Mouse (Mus musculus) stomach, embryonic 15.5 days (tissue): ENCODE data around the gene Rbm11. TPM values are rescaled to one million over a fixed set of nuclear protein-coding genes. Genes with fewer than 3 reads are reported as not detected.

ENCODE experiments used
- ATAC-seq: fragments of 200-750 bp; cut with Nextera tagmentation; 2 replicates; pipeline ENCODE4 v1.8.0; 2017; ENCODE audit warnings: low read depth, moderate number of reproducible peaks, moderate TSS enrichment; ENCODE audit not compliant: insufficient read depth, low FRiP score
- H3K27ac ChIP-seq: fragments of 300-500 bp; sonication (generic); 2 replicates; pipeline ENCODE4 v1.5.1; 2015; ENCODE audit warnings: mild to moderate bottlenecking, inconsistent platforms
- H3K27me3 ChIP-seq: fragments of 300-500 bp; sonication (generic); replicated peaks from 2 replicates; pipeline ENCODE4 v1.6.1; 2015; ENCODE audit warnings: inconsistent platforms
- H3K36me3 ChIP-seq: fragments of 300-500 bp; sonication (generic); 2 replicates; pipeline ENCODE4 v1.6.1; 2015; ENCODE audit warnings: inconsistent platforms
- H3K4me1 ChIP-seq: fragments of 300-500 bp; sonication (generic); 2 replicates; pipeline ENCODE4 v1.6.1; 2015; ENCODE audit warnings: inconsistent platforms
- H3K4me2 ChIP-seq: fragments of 300-500 bp; sonication (generic); 2 replicates; pipeline ENCODE4 v1.6.1; 2015; ENCODE audit warnings: mild to moderate bottlenecking, inconsistent platforms
- H3K4me3 ChIP-seq: fragments of 300-500 bp; sonication (generic); replicated peaks from 2 replicates; pipeline ENCODE4 v1.5.1; 2015; ENCODE audit warnings: inconsistent platforms
- H3K9ac ChIP-seq: fragments of 300-500 bp; sonication (generic); 2 replicates; pipeline ENCODE4 v1.6.1; 2015; ENCODE audit warnings: inconsistent platforms
- H3K9me3 ChIP-seq: fragments of 300-500 bp; sonication (generic); 2 replicates; pipeline ENCODE4 v1.6.1; 2016; ENCODE audit warnings: inconsistent platforms
- WGBS: fragments of 180-500 bp; shearing (Covaris S2); methylation state at CpG from one replicate; pipeline ENCODE4 v1.1.7; 2015; 5-methylcytosine and 5-hydroxymethylcytosine counted together
- polyA plus RNA-seq: library from polyadenylated mRNA; unstranded; fragments of >200 nt; fragmentation: Nextera tagmentation; extraction: Ambion mirVana; gene quantifications from 2 replicates; pipeline ENCODE4 v1.2.1, GENCODE M21; 2015

The Rbm11 gene
- polyA plus RNA-seq, result 0.39 and 0.48 TPM in 2 replicates

DNA sequence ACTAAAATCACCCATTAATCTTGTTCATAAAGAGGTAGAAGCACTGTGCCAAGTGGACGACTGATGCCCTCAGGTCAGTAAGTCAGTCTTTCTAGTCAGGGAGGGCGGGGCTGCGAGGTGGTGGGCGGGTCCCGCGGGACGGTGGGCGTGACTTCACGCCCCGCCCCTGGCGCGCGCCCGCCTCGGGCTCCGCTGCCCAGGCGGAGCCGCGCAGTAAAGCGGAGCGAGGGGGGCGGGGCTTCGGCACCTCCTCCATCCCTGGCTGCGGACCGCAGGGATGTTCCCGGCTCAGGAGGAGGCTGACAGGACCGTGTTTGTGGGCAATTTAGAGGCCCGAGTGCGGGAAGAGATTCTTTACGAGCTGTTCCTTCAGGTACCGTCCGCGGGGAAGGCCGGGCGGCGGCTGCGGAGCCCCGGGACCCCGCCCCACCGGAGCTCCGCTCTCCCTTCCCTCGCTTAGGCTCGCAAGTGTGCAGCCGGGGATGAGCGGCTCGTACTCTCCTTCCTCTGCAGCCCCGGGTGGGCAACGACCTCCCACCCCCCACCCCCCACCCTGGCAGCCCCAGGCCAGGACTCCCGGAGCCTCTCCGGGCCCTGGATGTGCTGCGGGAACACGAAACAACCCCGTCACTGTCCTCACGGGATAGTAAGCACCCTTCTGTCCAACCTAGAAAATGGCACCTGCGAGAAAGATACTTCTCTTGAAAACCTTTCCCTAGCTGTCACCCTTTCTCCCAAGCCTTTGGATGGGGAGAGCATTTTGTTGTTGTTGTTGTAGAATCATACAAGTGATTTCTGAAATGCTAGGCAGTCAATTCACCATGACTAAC lies at the start of gene Rbm11:
Rbm11 (plus strand) TSS at position 174 of the 830 bp plus-strand sequence.
- Histone ChIP-seq H3K4me3 (peak within 1 kb of the TSS; percentile 75), H3K4me1 (no peaks in the 10 kb centered on the region), H3K36me3 (no peaks in the 10 kb centered on the region), H3K4me2 (peak within 1 kb of the TSS; percentile 95), H3K27ac (no peak within 1 kb of the TSS), H3K9ac (0 out of 2 replicates have a peak within 1 kb of the TSS, but pooled peaks have one; percentile 12), H3K27me3 (0 out of 2 replicates have a peak, but pooled peaks cover 2% of the 10 kb centered on the region), H3K9me3 (no peaks in the 10 kb centered on the region)
- ATAC-seq, result peak; percentile 97
- WGBS, result under 1% methylated on average over 55 of the region's 55 CpGs

DNA sequence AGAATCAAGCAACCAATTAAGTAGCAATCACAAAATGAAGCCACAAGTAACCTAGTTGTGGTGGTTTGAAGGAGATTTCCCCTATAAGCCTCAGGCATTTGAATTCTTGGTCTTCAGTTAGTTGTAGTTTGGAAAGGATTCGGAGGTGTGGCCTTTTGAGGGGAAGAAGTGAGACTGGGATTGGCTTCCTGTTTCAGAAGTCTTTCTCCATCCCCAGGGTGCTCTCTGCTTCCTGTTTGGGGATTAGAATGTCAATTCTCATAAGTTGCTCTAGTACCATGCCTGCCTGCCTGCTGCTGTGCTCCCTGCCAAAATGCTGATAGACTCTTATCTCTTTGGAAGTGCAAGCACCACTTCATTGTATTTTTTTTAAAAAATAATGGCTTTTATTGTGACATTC lies 47.3 kb upstream of the Rbm11 start:
- no peak for ATAC-seq
- no peak overlapping the region for H3K27ac ChIP-seq
- 71% methylated on average over 1 of the region's 1 CpGs for WGBS
- no peak overlapping the region for H3K9ac ChIP-seq
- no peak overlapping the region for H3K4me2 ChIP-seq
- no peak overlapping the region for H3K4me3 ChIP-seq
- H3K4me1 ChIP-seq, result no peaks in the 10 kb centered on the region
- H3K9me3 ChIP-seq, result no peaks in the 10 kb centered on the region
- H3K36me3 ChIP-seq, result no peaks in the 10 kb centered on the region
- H3K27me3 ChIP-seq, result no peaks in the 10 kb centered on the region

DNA sequence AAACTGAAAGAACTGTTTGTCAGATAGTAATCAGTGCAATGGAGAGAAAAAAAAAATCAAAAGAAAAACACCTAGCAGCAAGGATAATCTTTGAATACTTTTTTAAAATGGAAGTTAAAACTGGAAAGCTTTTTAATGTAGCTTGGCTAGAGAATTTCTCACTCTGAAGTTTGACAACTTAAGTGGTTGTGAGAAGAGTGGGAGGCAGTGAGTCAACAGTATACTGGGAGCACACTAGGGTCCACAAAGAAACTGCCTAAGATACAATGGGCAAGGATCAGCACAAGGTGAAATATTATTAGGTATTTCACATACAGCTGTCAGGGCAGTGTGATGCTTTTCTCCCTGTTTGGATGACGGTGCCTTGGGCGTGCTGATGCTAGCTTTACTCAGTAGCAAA lies 29.7 kb upstream of the Rbm11 start:
- Histone ChIP-seq H3K4me1 (no peaks in the 10 kb centered on the region), H3K4me3 (no peak overlapping the region), H3K9me3 (no peaks in the 10 kb centered on the region), H3K27ac (no peak overlapping the region), H3K4me2 (no peak overlapping the region), H3K9ac (no peak overlapping the region), H3K36me3 (no peaks in the 10 kb centered on the region), H3K27me3 (no peaks in the 10 kb centered on the region)
- ATAC-seq, result no peak
- 88% methylated on average over 2 of the region's 2 CpGs for WGBS

DNA sequence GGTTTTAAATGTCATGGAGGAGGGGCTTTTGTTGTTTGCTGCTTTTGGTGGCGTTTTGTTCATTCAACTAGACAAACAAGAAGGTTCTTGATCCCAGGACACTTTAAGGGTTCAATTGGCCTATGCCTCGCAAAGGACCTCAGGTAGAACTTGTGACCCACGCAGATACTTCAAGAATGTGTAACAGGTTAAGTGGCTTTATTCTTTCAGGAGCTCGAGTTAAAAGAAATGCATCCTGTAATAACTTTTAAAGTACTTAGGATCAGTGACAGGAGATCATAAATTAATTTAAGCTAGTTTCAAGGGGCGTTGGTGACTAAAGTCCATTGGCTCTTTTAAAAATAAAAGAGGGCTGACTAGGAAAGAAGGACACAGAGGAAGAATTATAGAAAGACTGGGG lies 10.4 kb upstream of the Rbm11 start:
- Histone ChIP-seq H3K9me3 (no peaks in the 10 kb centered on the region), H3K4me2 (no peak overlapping the region), H3K4me3 (no peak overlapping the region), H3K36me3 (no peaks in the 10 kb centered on the region), H3K27me3 (no peaks in the 10 kb centered on the region), H3K27ac (no peak overlapping the region), H3K9ac (no peak overlapping the region), H3K4me1 (no peaks in the 10 kb centered on the region)
- no peak for ATAC-seq
- 59% methylated on average over 5 of the region's 5 CpGs for WGBS

DNA sequence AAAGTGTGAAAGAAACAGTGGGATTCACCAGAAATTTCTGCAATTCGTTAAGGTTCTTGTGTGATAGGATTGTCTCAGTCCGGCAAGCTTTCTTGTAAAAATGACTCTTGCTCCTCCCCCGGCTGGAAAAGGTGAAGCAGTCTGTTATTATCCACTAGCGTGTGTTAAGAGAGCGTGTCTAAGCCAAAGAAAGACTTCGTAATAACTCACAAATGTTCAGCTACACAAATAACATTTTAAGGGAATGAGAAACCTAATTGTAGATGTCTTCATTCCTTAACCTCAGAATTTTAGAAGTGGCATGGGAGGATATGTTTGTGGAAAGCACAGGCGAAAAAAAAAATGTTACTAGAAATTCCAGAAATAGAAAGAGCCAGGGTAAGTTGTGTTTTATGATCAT lies 6.7 kb upstream of the Rbm11 start, which contains the start of gene Lipi:
Lipi (minus strand) TSS at position 101 of the 400 bp plus-strand sequence.
- H3K4me2 ChIP-seq, result no peak within 1 kb of the TSS
- no peak within 1 kb of the TSS for H3K9ac ChIP-seq
- no peak within 1 kb of the TSS for H3K4me3 ChIP-seq
- 74% methylated on average over 7 of the region's 7 CpGs for whole genome bisulfite sequencing
- H3K27ac ChIP-seq, result no peak within 1 kb of the TSS
- H3K27me3 ChIP-seq, result no peaks in the 10 kb centered on the region
- H3K9me3 ChIP-seq, result no peaks in the 10 kb centered on the region
- H3K4me1 ChIP-seq, result no peaks in the 10 kb centered on the region
- ATAC-seq, result no peak
- no peaks in the 10 kb centered on the region for H3K36me3 ChIP-seq

DNA sequence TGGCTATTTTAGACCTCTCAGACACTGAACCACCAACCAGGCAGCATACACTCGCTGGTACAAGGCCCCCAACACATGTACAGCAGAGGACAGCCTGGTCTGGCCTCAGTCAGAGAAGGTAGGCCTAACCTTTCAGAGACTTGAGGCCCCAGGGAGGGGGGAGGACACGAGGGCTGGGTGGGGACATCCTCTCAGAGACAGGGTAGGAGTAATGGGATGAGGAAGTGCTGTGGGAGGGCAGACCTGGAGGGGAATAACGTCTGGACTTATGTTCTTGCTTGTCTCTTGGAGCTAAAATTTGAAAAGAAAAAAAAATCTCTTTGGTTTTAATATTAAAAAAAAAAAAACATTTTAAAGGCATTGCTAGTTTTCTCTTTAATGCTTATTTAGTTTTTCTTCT lies 6.2 kb upstream of the Rbm11 start:
- no peaks in the 10 kb centered on the region for H3K36me3 ChIP-seq
- H3K27me3 ChIP-seq, result no peaks in the 10 kb centered on the region
- ATAC-seq, result no peak
- H3K9me3 ChIP-seq, result no peaks in the 10 kb centered on the region
- no peak overlapping the region for H3K4me2 ChIP-seq
- no peak overlapping the region for H3K27ac ChIP-seq
- WGBS, result 29% methylated on average over 3 of the region's 3 CpGs
- no peaks in the 10 kb centered on the region for H3K4me1 ChIP-seq
- H3K9ac ChIP-seq, result no peak overlapping the region
- no peak overlapping the region for H3K4me3 ChIP-seq

DNA sequence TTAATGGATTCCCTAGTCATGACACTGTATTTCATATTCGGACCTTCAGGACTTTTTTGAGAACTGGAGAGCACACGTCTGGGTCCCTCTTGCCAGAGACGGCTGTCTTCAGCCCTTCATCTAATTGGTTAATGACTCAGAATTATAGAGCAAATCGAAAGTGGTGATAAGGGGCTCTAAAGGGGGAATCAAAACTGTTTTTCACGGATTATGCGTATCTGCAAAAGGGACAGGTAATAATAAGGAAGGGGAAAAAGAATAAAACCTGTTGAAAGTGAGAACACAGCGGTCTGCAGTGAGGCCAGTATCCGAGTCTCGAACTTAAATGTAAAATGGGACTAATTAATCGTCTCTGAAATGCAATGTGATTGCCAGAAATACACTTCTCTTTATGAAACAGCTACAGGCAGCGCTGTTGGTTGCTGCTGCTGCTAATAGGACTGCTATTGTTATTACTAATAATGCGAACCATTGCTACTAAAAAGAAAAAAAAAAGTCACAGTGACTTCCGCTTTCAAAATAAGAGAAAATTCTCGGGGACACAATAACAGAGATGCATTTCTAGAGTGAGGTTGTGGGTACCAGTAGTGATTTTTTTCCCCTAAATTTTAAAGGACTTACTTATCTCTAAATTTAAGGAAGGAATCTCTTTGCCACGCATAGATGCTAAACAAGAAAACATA lies 998 bp downstream of the Rbm11 start:
- Histone ChIP-seq H3K27ac (no peak overlapping the region), H3K9me3 (no peaks in the 10 kb centered on the region), H3K36me3 (no peaks in the 10 kb centered on the region), H3K27me3 (0 out of 2 replicates have a peak, but pooled peaks cover 2% of the 10 kb centered on the region), H3K4me2 (peak overlapping the region; percentile 95), H3K9ac (0 out of 2 replicates have a peak overlapping the region, but pooled peaks have one; percentile 12), H3K4me1 (no peaks in the 10 kb centered on the region), H3K4me3 (peak overlapping the region; percentile 75)
- WGBS, result 15% methylated on average over 15 of the region's 15 CpGs
- no peak for ATAC-seq

DNA sequence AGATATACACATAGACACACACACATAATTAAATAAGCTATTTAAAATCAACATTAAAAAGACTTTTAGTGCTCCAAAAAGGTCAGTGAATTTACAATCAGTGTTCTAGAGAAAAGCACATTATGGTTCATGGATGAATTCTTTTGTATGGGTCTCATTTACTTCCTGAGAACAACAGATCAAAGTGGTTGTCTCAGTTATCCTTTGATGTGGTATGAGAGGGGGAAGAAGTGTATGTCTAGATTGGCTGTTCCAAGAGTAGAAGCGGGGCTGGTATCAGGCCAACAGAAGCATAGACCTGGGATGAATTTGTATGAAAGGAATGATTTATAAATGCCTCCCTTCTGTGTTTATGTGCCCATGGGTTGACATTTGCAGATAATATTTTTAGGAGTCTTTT lies 13.8 kb downstream of the Rbm11 start:
- Histone ChIP-seq H3K9me3 (no peaks in the 10 kb centered on the region), H3K4me1 (no peaks in the 10 kb centered on the region), H3K4me3 (no peak overlapping the region), H3K9ac (no peak overlapping the region), H3K27ac (no peak overlapping the region), H3K4me2 (no peak overlapping the region), H3K36me3 (no peaks in the 10 kb centered on the region), H3K27me3 (no peaks in the 10 kb centered on the region)
- WGBS, result 84% methylated on average over 1 of the region's 1 CpGs
- ATAC-seq, result no peak

DNA sequence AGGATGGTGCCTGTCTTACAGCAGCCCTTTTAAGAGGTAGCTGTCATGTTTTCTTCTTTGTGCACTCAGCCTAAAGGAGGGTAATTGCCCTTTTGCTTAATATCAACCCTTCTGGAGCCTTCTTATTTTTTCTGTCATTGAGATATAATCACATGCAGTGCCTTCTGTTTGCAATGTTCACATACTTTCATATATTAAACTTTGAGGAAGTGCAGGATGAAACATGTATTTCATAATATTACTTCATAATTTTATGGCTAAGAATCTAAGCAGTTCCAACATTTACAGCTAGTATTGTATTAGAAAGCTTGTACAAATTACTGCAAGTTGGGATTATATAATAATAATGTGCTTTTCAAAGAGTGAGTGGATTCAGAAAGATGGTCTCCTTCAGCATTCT lies 19.9 kb downstream of the Rbm11 start:
- ATAC-seq, result no peak
- H3K9ac ChIP-seq, result no peak overlapping the region
- H3K36me3 ChIP-seq, result no peaks in the 10 kb centered on the region
- H3K9me3 ChIP-seq, result no peaks in the 10 kb centered on the region
- no peak overlapping the region for H3K4me2 ChIP-seq
- no peaks in the 10 kb centered on the region for H3K27me3 ChIP-seq
- no peak overlapping the region for H3K27ac ChIP-seq
- H3K4me3 ChIP-seq, result no peak overlapping the region
- no peaks in the 10 kb centered on the region for H3K4me1 ChIP-seq

DNA sequence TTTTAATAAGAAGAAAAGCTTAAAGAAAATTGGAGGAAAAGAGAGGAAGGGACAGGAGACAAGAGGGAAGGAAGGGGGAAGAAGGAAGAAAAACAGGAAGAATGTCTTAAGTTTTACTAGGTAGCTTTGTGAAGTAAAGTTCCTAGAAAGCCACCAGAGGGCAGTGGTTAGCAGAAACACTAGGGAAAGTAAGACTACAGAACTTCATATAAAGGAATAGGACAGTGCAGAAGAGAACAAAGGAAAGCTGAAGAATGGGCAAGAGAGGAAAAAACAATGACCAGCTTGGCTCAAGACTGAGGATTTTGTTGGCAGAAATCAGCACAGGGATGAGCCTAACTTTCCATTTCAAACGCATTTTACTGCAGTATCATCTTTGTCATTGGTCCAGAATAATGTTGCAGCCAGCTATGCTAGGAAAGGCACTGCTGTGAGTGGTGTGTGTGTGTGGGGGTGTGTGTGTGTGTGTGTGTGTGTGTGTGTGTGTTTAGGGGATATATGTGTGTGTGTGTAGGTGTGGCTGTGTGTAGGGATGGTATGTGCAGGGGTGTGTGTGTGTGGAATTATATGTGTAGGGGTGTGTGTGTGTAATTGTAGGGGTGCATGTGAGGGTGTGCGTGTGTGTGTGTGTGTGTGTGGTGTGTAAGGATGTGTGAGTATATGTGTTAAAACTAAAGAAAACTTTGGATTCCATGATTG lies 25.2 kb downstream of the Rbm11 start:
- WGBS, result 72% methylated on average over 2 of the region's 2 CpGs
- no peaks in the 10 kb centered on the region for H3K9me3 ChIP-seq
- ATAC-seq, result no peak

DNA sequence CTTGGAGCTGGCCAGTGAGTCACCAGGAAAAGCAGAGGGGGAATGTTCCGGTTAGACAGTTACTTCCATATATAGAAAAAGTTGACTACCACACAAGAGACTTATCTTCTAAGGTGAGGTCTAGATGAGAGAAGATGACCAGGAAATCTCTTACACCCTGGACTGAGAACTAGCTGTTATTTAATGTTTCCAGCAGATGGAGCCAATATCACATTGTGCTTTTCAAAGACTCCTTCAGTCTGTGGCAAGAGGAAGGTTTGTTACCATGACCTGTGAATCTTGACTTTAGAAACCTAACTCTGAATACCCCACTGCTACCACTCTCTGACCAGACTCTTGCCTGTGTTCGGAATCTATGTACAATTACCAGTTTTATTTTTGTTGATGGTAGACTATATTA lies 35.2 kb downstream of the Rbm11 start:
- Histone ChIP-seq H3K9me3 (no peaks in the 10 kb centered on the region), H3K36me3 (no peaks in the 10 kb centered on the region), H3K4me2 (no peak overlapping the region), H3K27me3 (no peaks in the 10 kb centered on the region), H3K4me3 (no peak overlapping the region), H3K4me1 (no peaks in the 10 kb centered on the region), H3K27ac (no peak overlapping the region), H3K9ac (no peak overlapping the region)
- 88% methylated on average over 2 of the region's 2 CpGs for WGBS
- no peak for ATAC-seq

More for the DNA sequence above, 25.2 kb downstream of the Rbm11 start:
- Histone ChIP-seq H3K4me2 (no peak overlapping the region), H3K27me3 (no peaks in the 10 kb centered on the region), H3K4me1 (no peaks in the 10 kb centered on the region), H3K36me3 (no peaks in the 10 kb centered on the region), H3K9ac (no peak overlapping the region), H3K4me3 (no peak overlapping the region), H3K27ac (no peak overlapping the region)
